Mouse (Mus musculus) testis, adult 2 months (tissue): ENCODE results near the gene Med6. TPM values are rescaled to one million over a fixed set of nuclear protein-coding genes. Genes with fewer than 3 reads are reported as not detected.

Experiments
- H3K27ac ChIP-seq: fragments of 200-500 bp; 2 replicates; pipeline ENCODE4 v1.5.1; 2012; ENCODE audit warnings: low read depth, low read length; ENCODE audit not compliant: control insufficient read depth, insufficient read depth
- H3K27me3 ChIP-seq: fragments of 200-500 bp; 2 replicates; pipeline ENCODE4 v1.6.1; 2012; ENCODE audit warnings: mild to moderate bottlenecking, low read length, moderate library complexity; ENCODE audit not compliant: control insufficient read depth, insufficient read depth
- H3K36me3 ChIP-seq: fragments of 200-500 bp; 2 replicates; pipeline ENCODE4 v1.6.1; 2012; ENCODE audit warnings: mild to moderate bottlenecking, low read length; ENCODE audit not compliant: control insufficient read depth, insufficient read depth
- H3K4me1 ChIP-seq: fragments of 200-500 bp; 2 replicates; pipeline ENCODE4 v1.6.1; 2012; ENCODE audit warnings: low read length; ENCODE audit not compliant: control insufficient read depth, insufficient read depth
- H3K4me3 ChIP-seq: fragments of 200-500 bp; 2 replicates; pipeline ENCODE4 v1.5.1; 2012; ENCODE audit warnings: low read depth, mild to moderate bottlenecking, low read length, moderate library complexity, mixed read lengths; ENCODE audit not compliant: control insufficient read depth
- CTCF ChIP-seq: fragments of 200-500 bp; IDR thresholded peaks from 2 replicates; pipeline ENCODE4 v1.5.1; 2012; ENCODE audit warnings: low read depth, mild to moderate bottlenecking, inconsistent platforms, low read length, moderate library complexity; ENCODE audit not compliant: control insufficient read depth, insufficient read depth, insufficient replicate concordance
- POLR2A ChIP-seq: fragments of 200-500 bp; IDR thresholded peaks from 2 replicates; pipeline ENCODE4 v1.6.1; 2012; ENCODE audit warnings: low read depth, mild to moderate bottlenecking, inconsistent platforms, low read length, moderate library complexity; ENCODE audit not compliant: control insufficient read depth
- polyA plus RNA-seq: library from polyadenylated mRNA; depleted of rRNA; stranded (reverse); fragments of >200 nt; gene quantifications from 2 replicates; pipeline ENCODE4 v1.2.3, GENCODE M21; 2012

Med6 gene
- polyA plus RNA-seq, 1 experiment: 12.4 TPM

DNA sequence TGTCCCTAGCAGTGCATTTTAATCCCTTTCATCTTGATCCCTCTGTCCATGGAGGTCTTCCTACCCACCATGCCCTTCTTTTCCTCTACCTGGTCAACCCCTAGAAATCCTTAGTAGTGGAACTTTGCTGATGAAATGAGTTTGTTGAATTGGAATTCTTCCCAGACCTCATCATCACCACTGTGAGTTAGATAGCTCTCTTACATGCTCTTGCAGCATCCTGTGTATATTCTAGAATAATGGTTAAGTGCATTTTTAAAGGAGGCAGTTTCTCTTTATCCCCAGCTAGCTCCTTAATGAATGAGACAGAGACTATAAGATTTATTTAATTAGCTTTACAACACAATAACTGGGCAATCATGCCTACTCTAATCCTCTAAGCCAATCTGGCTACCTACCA, 14.6 kb upstream of the Med6 start:
- no peaks in the 10 kb centered on the region for H3K36me3 ChIP-seq

DNA sequence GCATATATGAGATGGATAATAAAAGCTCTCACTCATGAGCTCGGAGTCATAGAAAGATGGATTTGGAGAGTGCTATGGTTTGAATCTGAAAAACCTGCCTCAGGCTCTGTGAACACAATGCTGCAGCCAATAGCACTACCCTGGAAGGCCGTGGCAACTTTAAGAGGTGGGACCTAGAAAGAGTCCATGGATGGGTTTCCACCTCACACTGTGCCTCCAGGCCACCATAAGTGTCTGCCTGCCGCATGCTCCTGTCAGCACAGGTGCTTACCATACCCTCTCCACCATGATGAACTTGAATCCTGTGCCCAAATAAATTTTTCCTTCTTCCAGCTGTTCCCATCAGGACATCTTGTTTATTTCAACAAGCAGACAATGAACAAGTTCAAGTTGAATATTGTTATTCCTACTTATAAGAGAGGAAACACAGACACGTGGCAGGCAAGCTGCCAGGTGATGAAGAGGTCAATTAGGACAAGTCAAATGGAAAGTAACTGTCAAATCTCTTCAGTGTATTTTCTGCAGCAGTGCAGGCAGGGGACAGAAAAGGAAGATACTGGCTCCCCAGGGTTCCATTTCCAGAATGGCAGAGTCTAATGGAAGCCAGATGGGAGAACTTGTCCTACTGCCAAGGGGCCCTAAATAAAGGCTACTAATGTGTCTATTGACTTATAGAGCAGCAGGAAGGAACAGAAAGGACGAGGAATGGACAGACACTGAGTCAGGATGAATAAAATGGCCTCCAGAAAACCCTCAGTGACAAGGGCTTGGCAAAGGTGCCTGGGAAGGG, 10.4 kb upstream of the Med6 start:
- no peak overlapping the region for H3K4me3 ChIP-seq
- no peaks in the 10 kb centered on the region for H3K27me3 ChIP-seq
- no peaks in the 10 kb centered on the region for H3K36me3 ChIP-seq
- H3K4me1 ChIP-seq: no peaks in the 10 kb centered on the region
- no peak overlapping the region for H3K27ac ChIP-seq
- TF ChIP-seq POLR2A (no peak), CTCF (no peak)

More for the DNA sequence above, 14.6 kb upstream of the Med6 start:
- Histone ChIP-seq H3K4me3 (no peak overlapping the region), H3K27me3 (no peaks in the 10 kb centered on the region), H3K27ac (no peak overlapping the region), H3K4me1 (no peaks in the 10 kb centered on the region)
- TF ChIP-seq CTCF (no peak), POLR2A (no peak)

DNA sequence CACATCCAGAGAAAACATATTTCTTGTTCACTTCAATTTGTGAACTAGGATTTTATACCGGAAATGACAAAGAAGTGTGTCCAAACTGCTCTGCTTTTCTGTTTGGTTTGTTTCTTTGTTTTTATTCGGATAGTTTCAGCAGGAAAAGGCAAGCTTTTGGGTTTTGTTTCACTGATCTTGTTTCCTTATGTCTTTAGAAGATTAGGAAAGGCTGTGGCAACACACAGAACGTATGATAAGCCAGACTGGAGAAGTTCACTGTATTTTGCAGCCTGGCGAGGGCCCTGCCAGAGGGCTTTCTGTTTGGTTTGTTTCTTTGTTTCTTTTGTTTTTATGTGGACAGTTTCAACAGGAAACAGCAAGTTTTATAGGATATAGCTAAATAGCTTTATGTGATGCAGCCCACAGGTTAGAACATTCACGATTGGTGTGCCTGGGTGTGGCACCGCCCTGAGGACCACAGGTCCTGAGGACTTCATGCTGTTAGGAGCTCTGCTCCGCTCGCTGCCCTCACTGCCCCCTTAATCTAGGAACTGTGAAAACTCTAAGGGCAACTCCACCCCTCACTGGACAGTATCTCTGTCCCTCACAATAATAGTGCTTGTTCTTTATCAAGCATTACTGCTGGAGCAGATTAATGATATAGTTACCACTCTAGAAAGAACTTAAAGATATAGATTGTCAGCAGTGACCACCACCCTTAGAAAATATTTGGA, 1.9 kb upstream of the Med6 start:
- H3K27ac ChIP-seq: peak overlapping the region; percentile 39; the same call in 1 of the 2 replicates
- H3K4me3 ChIP-seq: no peak overlapping the region
- H3K27me3 ChIP-seq: no peaks in the 10 kb centered on the region
- no peaks in the 10 kb centered on the region for H3K36me3 ChIP-seq
- no peak for TF ChIP-seq CTCF
- no peak for TF ChIP-seq POLR2A
- H3K4me1 ChIP-seq: no peaks in the 10 kb centered on the region

DNA sequence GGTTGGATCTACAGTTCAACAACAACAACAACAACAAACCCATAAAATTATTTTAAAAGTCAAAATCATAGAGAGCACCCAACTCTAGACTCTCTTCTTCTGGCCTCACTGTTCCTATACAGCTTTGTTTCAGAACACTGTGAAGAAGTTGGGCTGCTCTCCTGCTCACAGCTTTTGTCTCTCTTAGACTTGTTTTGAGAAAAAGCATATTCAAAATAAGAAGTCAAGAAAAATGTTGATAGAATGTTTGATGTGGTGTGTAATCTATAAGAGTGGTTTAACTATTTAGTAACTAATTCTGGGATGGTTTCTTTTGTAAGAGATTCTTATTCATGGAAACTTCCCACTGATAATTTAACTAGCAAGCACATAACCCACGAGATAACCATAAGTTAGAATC, 26.4 kb downstream of the Med6 start, which contains the start of gene Adam21:
Gene Adam21, minus strand, starts transcription at position 101 of the 400 bp plus-strand sequence.
- Histone ChIP-seq H3K4me3 (peak within 1 kb of the TSS; percentile 57), H3K36me3 (no peaks in the 10 kb centered on the region), H3K27me3 (no peaks in the 10 kb centered on the region), H3K27ac (no peak within 1 kb of the TSS), H3K4me1 (no peaks in the 10 kb centered on the region)
- TF ChIP-seq CTCF (no peak), POLR2A (no peak)

DNA sequence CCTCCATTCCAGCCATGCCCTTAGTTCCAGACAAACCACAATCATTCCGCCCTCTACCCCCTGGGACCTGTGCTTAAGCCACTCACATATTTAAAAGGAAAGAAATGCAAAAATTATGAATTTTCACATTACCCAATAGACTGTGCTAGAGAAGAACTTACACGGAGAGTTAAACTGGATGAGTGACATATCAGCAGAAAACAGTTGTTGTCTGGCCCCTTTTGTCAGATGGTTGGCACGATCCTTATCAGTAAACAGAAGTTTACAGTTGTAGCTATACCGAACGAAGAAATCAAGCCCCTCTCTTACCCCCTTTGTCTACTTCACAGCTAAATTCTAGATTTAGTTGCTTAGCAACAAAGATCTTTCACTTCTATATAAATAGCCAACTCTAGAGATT, 26.9 kb downstream of the Med6 start:
- no peaks in the 10 kb centered on the region for H3K4me1 ChIP-seq
- H3K36me3 ChIP-seq: no peaks in the 10 kb centered on the region
- no peak for TF ChIP-seq CTCF
- no peak for TF ChIP-seq POLR2A
- H3K27ac ChIP-seq: no peak overlapping the region
- peak overlapping the region; percentile 57; the same call in 1 of the 2 replicates for H3K4me3 ChIP-seq
- H3K27me3 ChIP-seq: no peaks in the 10 kb centered on the region

DNA sequence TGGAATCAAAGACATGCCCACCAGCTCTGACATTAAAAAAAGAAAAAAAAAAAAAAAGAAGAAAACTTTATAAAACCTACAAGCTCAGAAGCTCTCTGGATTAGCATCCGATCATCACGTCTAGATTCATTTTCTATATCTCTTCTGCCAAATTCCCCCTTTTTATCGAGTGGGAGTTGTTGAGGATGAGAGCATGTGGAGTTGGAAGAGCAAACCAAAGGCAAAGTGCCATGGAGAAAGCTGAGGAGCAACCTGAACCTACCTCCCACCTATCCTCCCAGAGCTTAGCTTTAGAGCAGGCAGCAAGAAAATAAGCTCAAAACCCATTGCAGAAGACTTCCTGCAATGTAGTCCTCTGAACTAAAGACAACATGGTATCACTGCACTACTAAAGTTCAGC, 30.6 kb downstream of the Med6 start:
- no peak overlapping the region for H3K27ac ChIP-seq
- no peaks in the 10 kb centered on the region for H3K36me3 ChIP-seq
- no peak for TF ChIP-seq POLR2A
- TF ChIP-seq CTCF: no peak
- no peaks in the 10 kb centered on the region for H3K27me3 ChIP-seq
- H3K4me1 ChIP-seq: no peaks in the 10 kb centered on the region
- H3K4me3 ChIP-seq: no peak overlapping the region

DNA sequence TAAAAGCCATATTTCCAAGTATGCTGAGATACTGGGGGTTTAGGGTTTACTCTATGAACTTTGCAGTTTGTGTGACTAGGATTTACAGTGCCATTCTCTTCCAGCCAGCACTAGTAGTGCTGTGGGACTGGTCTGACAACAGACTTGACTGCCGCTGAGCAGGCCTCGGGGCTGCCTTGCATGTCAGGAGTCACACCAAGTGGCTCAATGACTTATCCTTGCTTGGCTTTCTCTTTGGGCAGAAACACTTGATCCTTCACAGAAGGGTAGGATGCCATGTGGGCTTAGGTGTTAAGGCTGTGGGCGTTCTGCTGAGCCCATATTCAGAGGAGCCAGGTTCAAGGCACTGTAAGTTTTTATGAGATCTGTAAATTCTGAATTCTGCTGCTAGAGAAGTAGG, 45.5 kb downstream of the Med6 start:
- TF ChIP-seq CTCF: no peak
- TF ChIP-seq POLR2A: no peak
- H3K27ac ChIP-seq: no peak overlapping the region

More for the DNA sequence above, 45.5 kb downstream of the Med6 start:
- Histone ChIP-seq H3K4me1 (no peaks in the 10 kb centered on the region), H3K27me3 (no peaks in the 10 kb centered on the region), H3K36me3 (no peaks in the 10 kb centered on the region), H3K4me3 (no peak overlapping the region)
